24 mouse cellular contexts compared by ENCODE assay signal in the genomic region with DNA sequence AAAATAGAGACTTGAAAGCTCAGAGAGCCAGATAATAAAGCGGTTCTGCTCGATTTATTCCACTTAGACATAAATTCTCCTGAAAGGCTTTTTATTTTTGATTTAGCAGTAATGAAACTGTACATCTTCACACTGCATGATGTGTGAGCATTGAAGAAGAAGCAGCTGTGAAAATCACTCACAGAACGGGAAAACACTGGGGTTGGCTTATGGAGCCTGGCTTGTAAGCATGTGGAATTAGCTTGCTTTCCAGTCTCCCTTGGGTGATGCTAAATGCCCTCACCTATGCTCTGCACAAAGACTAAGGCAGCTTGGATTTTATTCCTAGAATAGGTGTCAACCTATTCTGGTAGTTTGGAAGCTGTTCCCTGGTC.
DNase-seq lines count a peak whose midpoint lies in the region; ATAC-seq lines count a peak whose summit lies in the region.
"Had no signal": no experiment of that assay in that cellular context is flagged by ENCODE, and none has a peak within 500 bp of the region (broad histone marks: within the 10 kb centered on the region; RNA-seq: fewer than 3 reads in every experiment).

No protein-coding gene starts in this region.

- WGBS in embryonic facial prominence, embryonic 15.5 days = 63% methylated on average over 3 of the region's 3 CpGs
- WGBS in embryonic facial prominence, embryonic 10.5 days = 81% methylated on average over 3 of the region's 3 CpGs
- 33% methylated on average over 3 of the region's 3 CpGs for WGBS in kidney, embryonic 14.5 days
- 59% methylated on average over 3 of the region's 3 CpGs for WGBS in limb, embryonic 15.5 days
- 88% methylated on average over 3 of the region's 3 CpGs for WGBS in limb, embryonic 10.5 days

- H3K27ac ChIP-seq in embryonic facial prominence, embryonic 15.5 days (replicated peaks) = 0 out of 2 replicates have a peak overlapping the region, but pooled peaks have one; percentile 0
- H3K27ac ChIP-seq in embryonic facial prominence, embryonic 10.5 days (replicated peaks) = no peak overlapping the region
- peak overlapping the region; percentile 30; the same call in 1 of the 2 replicates for H3K27ac ChIP-seq in kidney, embryonic 14.5 days (ENCODE audit: low read depth, low read length)
- H3K27ac ChIP-seq in limb, embryonic 15.5 days = 0 out of 2 replicates have a peak overlapping the region, but pooled peaks have one; percentile 13
- H3K27ac ChIP-seq in limb, embryonic 10.5 days = no peak overlapping the region
- H3K27ac ChIP-seq: forebrain, embryonic 10.5 days; heart, embryonic 10.5 days; hindbrain, embryonic 12.5 days had no signal

- H3K4me2 ChIP-seq in embryonic facial prominence, embryonic 15.5 days (replicated peaks) = no peak overlapping the region
- H3K4me2 ChIP-seq in kidney, embryonic 14.5 days (replicated peaks; ENCODE audit: low read depth, low read length) = no peak overlapping the region
- no peak overlapping the region for H3K4me2 ChIP-seq in limb, embryonic 15.5 days
- H3K4me2 ChIP-seq: hindbrain, embryonic 12.5 days had no signal

- no peak overlapping the region for H3K9ac ChIP-seq in embryonic facial prominence, embryonic 15.5 days
- no peak overlapping the region for H3K9ac ChIP-seq in kidney, embryonic 14.5 days (ENCODE audit: low read depth, low read length)
- no peak overlapping the region for H3K9ac ChIP-seq in limb, embryonic 15.5 days
- H3K9ac ChIP-seq: hindbrain, embryonic 12.5 days had no signal

- H3K9me3 ChIP-seq in embryonic facial prominence, embryonic 15.5 days (replicated peaks) = no peaks in the 10 kb centered on the region
- no peaks in the 10 kb centered on the region for H3K9me3 ChIP-seq in embryonic facial prominence, embryonic 10.5 days
- no peaks in the 10 kb centered on the region for H3K9me3 ChIP-seq in kidney, embryonic 14.5 days (ENCODE audit: control insufficient read depth, low read length)
- no peaks in the 10 kb centered on the region for H3K9me3 ChIP-seq in limb, embryonic 15.5 days
- no peaks in the 10 kb centered on the region for H3K9me3 ChIP-seq in limb, embryonic 10.5 days (replicated peaks)
- H3K9me3 ChIP-seq: forebrain, embryonic 10.5 days; G1E; heart, embryonic 10.5 days; hindbrain, embryonic 12.5 days had no signal

- no peak for ATAC-seq in embryonic facial prominence, embryonic 15.5 days (ENCODE audit: insufficient number of reproducible peaks, low FRiP score, low TSS enrichment, low read depth)
- ATAC-seq in kidney, embryonic 14.5 days (ENCODE audit: low FRiP score, low TSS enrichment) = peak; percentile 40; the same call in 1 of the 2 replicates
- no peak for ATAC-seq in limb, embryonic 15.5 days (ENCODE audit: insufficient number of reproducible peaks, low FRiP score, low TSS enrichment, low read depth)
- ATAC-seq: CD4-positive, CD25-positive, alpha-beta regulatory T cell, adult 4 months; forebrain, embryonic 14.5 days had no signal

- no peak overlapping the region for H3K4me3 ChIP-seq in embryonic facial prominence, embryonic 15.5 days (replicated peaks)
- H3K4me3 ChIP-seq in embryonic facial prominence, embryonic 10.5 days = no peak overlapping the region
- H3K4me3 ChIP-seq in kidney, embryonic 14.5 days (ENCODE audit: low read length) = no peak overlapping the region
- no peak overlapping the region for H3K4me3 ChIP-seq in limb, embryonic 15.5 days
- H3K4me3 ChIP-seq in limb, embryonic 10.5 days = no peak overlapping the region
- H3K4me3 ChIP-seq: erythroblast, embryonic 14.5 days; forebrain, embryonic 10.5 days; heart, embryonic 10.5 days; hindbrain, embryonic 12.5 days had no signal

- H3K36me3 ChIP-seq in embryonic facial prominence, embryonic 15.5 days = no peaks in the 10 kb centered on the region
- H3K36me3 ChIP-seq in embryonic facial prominence, embryonic 10.5 days (replicated peaks) = no peaks in the 10 kb centered on the region
- H3K36me3 ChIP-seq in kidney, embryonic 14.5 days (ENCODE audit: control insufficient read depth, insufficient read depth, low read length) = no peaks in the 10 kb centered on the region
- no peaks in the 10 kb centered on the region for H3K36me3 ChIP-seq in limb, embryonic 15.5 days
- H3K36me3 ChIP-seq in limb, embryonic 10.5 days = no peaks in the 10 kb centered on the region
- H3K36me3 ChIP-seq: forebrain, embryonic 10.5 days; G1E; heart, embryonic 10.5 days; hindbrain, embryonic 12.5 days had no signal

- H3K27me3 ChIP-seq in embryonic facial prominence, embryonic 15.5 days = no peaks in the 10 kb centered on the region
- H3K27me3 ChIP-seq in embryonic facial prominence, embryonic 10.5 days (replicated peaks; ENCODE audit: low read depth, poor library complexity, severe bottlenecking) = no peaks in the 10 kb centered on the region
- no peaks in the 10 kb centered on the region for H3K27me3 ChIP-seq in kidney, embryonic 14.5 days (ENCODE audit: control insufficient read depth, insufficient read depth, low read length)
- no peaks in the 10 kb centered on the region for H3K27me3 ChIP-seq in limb, embryonic 15.5 days
- no peaks in the 10 kb centered on the region for H3K27me3 ChIP-seq in limb, embryonic 10.5 days (ENCODE audit: low read depth, poor library complexity, severe bottlenecking)
- H3K27me3 ChIP-seq: hindbrain, embryonic 12.5 days had no signal

- DNase-seq in embryonic facial prominence, embryonic 10.5 days (ENCODE audit: low spot score) = no peak
- no peak for DNase-seq in kidney, postnatal 4 days
- no peak for DNase-seq in limb, embryonic 10.5 days (ENCODE audit: low spot score)
- no peak for DNase-seq in spleen, adult 18-20 months
- DNase-seq in cerebellum, postnatal 36 days = no peak
- DNase-seq: adrenal gland, postnatal 10 days; B cell, adult 2 months; cerebellum, adult 11-12 months; cerebellum, adult 9-10 months; cerebellum, postnatal 25 days; gastrocnemius, postnatal 10 days; heart, adult 18-20 months; heart, postnatal 10 days; heart, postnatal 4 days had no signal

- no peaks in the 10 kb centered on the region for H3K4me1 ChIP-seq in embryonic facial prominence, embryonic 15.5 days
- H3K4me1 ChIP-seq in embryonic facial prominence, embryonic 10.5 days = no peaks in the 10 kb centered on the region
- H3K4me1 ChIP-seq in kidney, embryonic 14.5 days (ENCODE audit: control insufficient read depth, insufficient read depth, low read length) = peaks cover 8% of the 10 kb centered on the region; the same call in 1 of the 2 replicates
- H3K4me1 ChIP-seq in limb, embryonic 15.5 days = peaks cover 10% of the 10 kb centered on the region; the same call in 1 of the 2 replicates
- no peaks in the 10 kb centered on the region for H3K4me1 ChIP-seq in limb, embryonic 10.5 days
- H3K4me1 ChIP-seq: forebrain, embryonic 10.5 days; heart, embryonic 10.5 days; hindbrain, embryonic 12.5 days had no signal

Comparison
In these comparisons a context has a peak if more than half of its experiments do, and no peak if none do; other contexts are left out.
1. H3K27ac ChIP-seq: peak in embryonic facial prominence, embryonic 15.5 days (single experiment), kidney, embryonic 14.5 days (single experiment) and limb, embryonic 15.5 days (single experiment); none in embryonic facial prominence, embryonic 10.5 days (single experiment) and limb, embryonic 10.5 days (single experiment).